Mouse (Mus musculus): ENCODE data around the gene Gm12184.

DNA sequence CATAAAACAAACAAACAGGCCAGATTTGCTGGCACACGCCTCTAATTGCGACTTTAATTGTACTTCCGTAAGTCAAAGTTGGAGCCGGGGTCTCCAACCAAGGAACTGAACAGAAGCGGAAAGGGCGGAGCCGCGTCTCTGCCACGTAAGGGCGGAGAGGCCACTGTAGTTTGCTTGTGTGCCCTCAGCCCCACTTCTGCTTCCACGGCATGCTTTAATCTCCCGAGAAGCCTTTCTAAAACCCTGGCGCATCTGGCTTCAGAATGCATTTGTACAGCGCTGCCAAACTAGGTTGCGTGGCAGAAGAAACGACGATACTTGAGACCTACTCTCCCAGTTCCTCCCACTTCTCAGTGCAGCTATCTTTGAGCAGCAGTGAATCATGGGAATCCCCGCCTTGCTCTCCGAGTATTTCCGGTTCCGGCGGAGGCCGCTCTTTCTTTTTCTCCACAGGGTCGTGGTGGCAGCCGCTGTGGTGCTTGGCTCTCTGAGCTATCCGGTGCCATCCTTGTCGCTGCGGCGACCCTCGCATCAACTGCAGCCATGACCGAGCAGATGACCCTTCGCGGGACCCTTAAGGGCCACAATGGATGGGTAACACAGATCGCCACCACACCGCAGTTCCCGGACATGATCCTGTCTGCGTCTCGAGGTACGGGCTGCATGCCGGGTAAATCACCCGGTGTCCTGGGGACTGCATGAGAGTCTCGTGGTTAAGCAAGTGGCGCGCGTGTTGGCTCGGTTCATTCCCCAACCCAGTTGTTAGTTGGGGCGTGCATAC, 26.3 kb downstream of the Gm12184 start, which contains the start of gene Rack1:
- TF ChIP-seq CTCF (IDR thresholded peaks at IDR 0.05; ENCODE audit: extremely low read depth, insufficient read length, insufficient replicate concordance, low read depth, low read length) (no peak), POLR2A (IDR thresholded peaks at IDR 0.05; ENCODE audit: low read depth, low read length) (peak; percentile 48; the same call in 1 of the 2 replicates)

All from small intestine, adult 2 months (tissue).